Mouse (Mus musculus) heart, embryonic 11.5 days (tissue): Measurements from ENCODE around the gene Camp. TPM values are rescaled to one million over a fixed set of nuclear protein-coding genes. Genes with fewer than 3 reads are reported as not detected.

Source experiments
- ATAC-seq: fragments of 200-750 bp; cut with Nextera tagmentation; replicated peaks from 2 replicates; pipeline ENCODE4 v1.8.0; 2017; ENCODE audit warnings: moderate library complexity; ENCODE audit not compliant: insufficient number of reproducible peaks, low FRiP score, low TSS enrichment
- H3K27ac ChIP-seq: fragments of 300-500 bp; sonication (generic); 2 replicates; pipeline ENCODE4 v1.5.1; 2014; ENCODE audit warnings: mild to moderate bottlenecking, low read depth, low read length
- H3K27me3 ChIP-seq: fragments of 300-500 bp; sonication (generic); 2 replicates; pipeline ENCODE4 v1.6.1; 2014; ENCODE audit warnings: mild to moderate bottlenecking, low read length, mixed read lengths; ENCODE audit not compliant: control insufficient read depth, insufficient read depth
- H3K36me3 ChIP-seq: fragments of 300-500 bp; sonication (generic); 2 replicates; pipeline ENCODE4 v1.6.1; 2014; ENCODE audit warnings: mild to moderate bottlenecking, low read length, moderate library complexity, mixed read lengths; ENCODE audit not compliant: control insufficient read depth, insufficient read depth
- H3K4me1 ChIP-seq: fragments of 300-500 bp; sonication (generic); 2 replicates; pipeline ENCODE4 v1.6.1; 2014; ENCODE audit warnings: low read length; ENCODE audit not compliant: control insufficient read depth, insufficient read depth
- H3K4me2 ChIP-seq: fragments of 300-500 bp; sonication (generic); 2 replicates; pipeline ENCODE4 v1.6.1; 2014; ENCODE audit warnings: mild to moderate bottlenecking, moderate library complexity
- H3K4me3 ChIP-seq: fragments of 300-500 bp; sonication (generic); 2 replicates; pipeline ENCODE4 v1.5.1; 2014; ENCODE audit warnings: low read depth, low read length
- H3K9ac ChIP-seq: fragments of 300-500 bp; sonication (generic); 2 replicates; pipeline ENCODE4 v1.6.1; 2014; ENCODE audit warnings: mild to moderate bottlenecking, low read depth, low read length, moderate library complexity
- H3K9me3 ChIP-seq: fragments of 300-500 bp; sonication (generic); replicated peaks from 2 replicates; pipeline ENCODE4 v1.6.1; 2016; ENCODE audit warnings: low read length; ENCODE audit not compliant: control insufficient read depth
- WGBS: fragments of 180-500 bp; shearing (Covaris S2); extraction: QIAGEN DNeasy Blood & Tissue Kit; methylation state at CpG from one replicate; pipeline ENCODE4 v1.1.7; 2014; ENCODE audit not compliant: insufficient replicate concordance; 5-methylcytosine and 5-hydroxymethylcytosine counted together
- polyA plus RNA-seq: library from polyadenylated mRNA; unstranded; fragments of >200 nt; fragmentation: Nextera tagmentation; extraction: Ambion mirVana; gene quantifications from 2 replicates; pipeline ENCODE4 v1.2.1, GENCODE M21; 2014

The Camp gene
- polyA plus RNA-seq, 1 experiment from 2014 or later = 1.1 TPM

- WGBS = 24% methylated on average over 3 of the region's 3 CpGs
These were observed 13.7 kb upstream of the Camp start for GRCm38 (mm10) chr9:109863085-109863484.

GRCm38 (mm10) chr9:109862397-109863044 lies 13.1 kb upstream of the Camp start:
- H3K4me2 ChIP-seq = peak overlapping the region; percentile 64
- 14% methylated on average over 20 of the region's 20 CpGs for WGBS
- no peaks in the 10 kb centered on the region for H3K4me1 ChIP-seq
- no peaks in the 10 kb centered on the region for H3K9me3 ChIP-seq
- peak overlapping the region; percentile 46; the same call in 1 of the 2 replicates for H3K9ac ChIP-seq
- H3K27ac ChIP-seq = no peak overlapping the region
- 0 out of 2 replicates have a peak overlapping the region, but pooled peaks have one; percentile 22 for H3K4me3 ChIP-seq
- ATAC-seq = no peak; the same call in 1 of the 2 replicates
- no peaks in the 10 kb centered on the region for H3K27me3 ChIP-seq
- H3K36me3 ChIP-seq = no peaks in the 10 kb centered on the region

More at GRCm38 (mm10) chr9:109863085-109863484, 13.7 kb upstream of the Camp start:
- Histone ChIP-seq H3K4me1 (no peaks in the 10 kb centered on the region), H3K4me2 (peak overlapping the region; percentile 64), H3K27me3 (no peaks in the 10 kb centered on the region), H3K9ac (peak overlapping the region; percentile 46; the same call in 1 of the 2 replicates), H3K4me3 (no peak overlapping the region), H3K36me3 (no peaks in the 10 kb centered on the region), H3K9me3 (no peaks in the 10 kb centered on the region), H3K27ac (no peak overlapping the region)
- ATAC-seq = no peak

- no peak overlapping the region for H3K9ac ChIP-seq
- no peak for ATAC-seq
- WGBS = 56% methylated on average over 6 of the region's 6 CpGs
These were observed 6.5 kb upstream of the Camp start for GRCm38 (mm10) chr9:109855947-109856346.

GRCm38 (mm10) chr9:109854341-109854740 lies 4.9 kb upstream of the Camp start:
- Histone ChIP-seq H3K4me3 (no peak overlapping the region), H3K4me2 (no peak overlapping the region), H3K9ac (no peak overlapping the region), H3K9me3 (no peaks in the 10 kb centered on the region), H3K27me3 (no peaks in the 10 kb centered on the region), H3K27ac (no peak overlapping the region), H3K4me1 (no peaks in the 10 kb centered on the region), H3K36me3 (no peaks in the 10 kb centered on the region)
- no peak for ATAC-seq
- WGBS = 78% methylated on average over 2 of the region's 2 CpGs

More at GRCm38 (mm10) chr9:109855947-109856346, 6.5 kb upstream of the Camp start:
- no peaks in the 10 kb centered on the region for H3K27me3 ChIP-seq
- H3K27ac ChIP-seq = no peak overlapping the region
- H3K4me2 ChIP-seq = no peak overlapping the region
- no peaks in the 10 kb centered on the region for H3K9me3 ChIP-seq
- no peaks in the 10 kb centered on the region for H3K4me1 ChIP-seq
- H3K4me3 ChIP-seq = no peak overlapping the region
- no peaks in the 10 kb centered on the region for H3K36me3 ChIP-seq

- H3K27ac ChIP-seq = no peak overlapping the region
- no peak overlapping the region for H3K4me2 ChIP-seq
- 76% methylated on average over 5 of the region's 5 CpGs for WGBS
- ATAC-seq = no peak
- no peak overlapping the region for H3K9ac ChIP-seq
- no peaks in the 10 kb centered on the region for H3K9me3 ChIP-seq
- no peak overlapping the region for H3K4me3 ChIP-seq
- no peaks in the 10 kb centered on the region for H3K27me3 ChIP-seq
- no peaks in the 10 kb centered on the region for H3K36me3 ChIP-seq
- H3K4me1 ChIP-seq = no peaks in the 10 kb centered on the region
These were observed 682 bp upstream of the Camp start for GRCm38 (mm10) chr9:109850099-109850498.

- Histone ChIP-seq H3K4me2 (peak overlapping the region; percentile 99), H3K4me1 (peaks cover 4% of the 10 kb centered on the region), H3K36me3 (peaks cover 2% of the 10 kb centered on the region; the same call in 1 of the 2 replicates), H3K4me3 (peak overlapping the region; percentile 60), H3K27me3 (no peaks in the 10 kb centered on the region), H3K9me3 (no peaks in the 10 kb centered on the region), H3K9ac (peak overlapping the region; percentile 80), H3K27ac (0 out of 2 replicates have a peak overlapping the region, but pooled peaks have one; percentile 70)
- WGBS = 11% methylated on average over 6 of the region's 6 CpGs
- peak; percentile 35; the same call in 1 of the 2 replicates for ATAC-seq
These were observed 16.4 kb downstream of the Camp start for GRCm38 (mm10) chr9:109833088-109833412.

- ATAC-seq = peak; percentile 96
- Histone ChIP-seq H3K9me3 (no peaks in the 10 kb centered on the region), H3K27ac (peak within 1 kb of the TSS; percentile 70), H3K4me2 (peak within 1 kb of the TSS; percentile 99), H3K36me3 (peaks cover 2% of the 10 kb centered on the region; the same call in 1 of the 2 replicates), H3K9ac (peak within 1 kb of the TSS; percentile 80), H3K4me1 (peaks cover 4% of the 10 kb centered on the region), H3K27me3 (no peaks in the 10 kb centered on the region), H3K4me3 (peak within 1 kb of the TSS; percentile 60)
- WGBS = under 1% methylated on average over 32 of the region's 32 CpGs
These were observed 16.9 kb downstream of the Camp start, which contains the start of gene Nme6 for GRCm38 (mm10) chr9:109832391-109833087. TSS of gene Nme6 (plus strand) at chr9:109832749.

- H3K4me2 ChIP-seq = no peak overlapping the region
- ATAC-seq = no peak
- 50% methylated on average over 5 of the region's 5 CpGs for WGBS
- no peak overlapping the region for H3K4me3 ChIP-seq
- no peaks in the 10 kb centered on the region for H3K4me1 ChIP-seq
- H3K9me3 ChIP-seq = no peaks in the 10 kb centered on the region
- H3K27me3 ChIP-seq = no peaks in the 10 kb centered on the region
- H3K9ac ChIP-seq = no peak overlapping the region
- H3K36me3 ChIP-seq = no peaks in the 10 kb centered on the region
- H3K27ac ChIP-seq = no peak overlapping the region
These were observed 23.2 kb downstream of the Camp start for GRCm38 (mm10) chr9:109826181-109826580.
